Mouse (Mus musculus) liver (tissue): Measurements from ENCODE around the gene Cd44.

Experiments
- DNase-seq: peaks from one replicate; pipeline ENCODE4 v3.0.0-alpha.2; 2020; ENCODE audit warnings: mixed read lengths

Gene Cd44

DNA sequence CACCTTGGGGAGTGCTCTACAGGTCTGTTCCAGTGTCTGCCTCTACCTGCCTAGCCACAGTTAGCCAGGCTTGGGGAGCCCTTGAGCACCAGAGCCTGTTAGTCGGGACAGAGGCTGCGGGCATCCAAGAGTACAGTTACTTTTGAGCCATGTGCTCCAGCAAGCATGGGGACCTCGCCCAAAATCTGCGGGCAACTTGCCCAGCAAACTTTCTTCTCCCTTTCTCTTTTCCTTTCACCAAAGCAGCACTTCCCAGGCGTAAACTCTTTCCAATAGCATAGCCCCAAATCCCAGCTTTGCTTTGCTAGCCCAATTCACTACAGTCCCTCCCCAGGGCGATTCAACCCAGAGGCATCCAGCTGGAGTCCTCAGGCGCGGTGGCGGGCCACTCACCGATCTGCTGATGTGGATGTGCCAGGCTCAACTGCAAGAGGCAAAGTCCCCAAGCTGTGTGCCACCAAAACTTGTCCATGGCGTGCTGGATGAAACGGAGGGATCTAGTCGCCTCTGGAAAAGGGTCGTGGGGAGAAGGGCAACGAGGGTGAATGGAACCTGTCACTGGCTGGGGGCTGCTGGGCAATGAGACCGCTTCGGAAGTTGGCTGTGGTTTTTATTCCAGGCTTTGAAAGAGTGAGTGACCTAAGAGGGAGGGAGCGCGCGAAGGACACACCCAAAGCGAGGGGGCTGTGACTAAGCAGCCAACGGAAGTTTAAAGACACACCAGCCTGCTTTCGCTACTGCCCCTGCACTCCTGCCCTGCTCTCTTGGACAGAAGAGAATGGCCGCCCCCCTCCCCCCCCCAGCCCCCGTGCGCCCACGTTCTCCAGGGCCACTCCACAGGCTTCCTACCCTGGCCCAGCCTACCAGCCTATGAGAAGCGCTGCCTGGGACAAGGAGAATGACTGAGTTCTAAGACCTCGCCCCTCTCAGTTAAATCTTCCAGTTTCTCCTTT lies at the start of gene Cd44:
Gene Cd44 (minus strand): TSS at position 791 of the 953 bp plus-strand sequence.
- DNase-seq = peak; percentile 74

DNA sequence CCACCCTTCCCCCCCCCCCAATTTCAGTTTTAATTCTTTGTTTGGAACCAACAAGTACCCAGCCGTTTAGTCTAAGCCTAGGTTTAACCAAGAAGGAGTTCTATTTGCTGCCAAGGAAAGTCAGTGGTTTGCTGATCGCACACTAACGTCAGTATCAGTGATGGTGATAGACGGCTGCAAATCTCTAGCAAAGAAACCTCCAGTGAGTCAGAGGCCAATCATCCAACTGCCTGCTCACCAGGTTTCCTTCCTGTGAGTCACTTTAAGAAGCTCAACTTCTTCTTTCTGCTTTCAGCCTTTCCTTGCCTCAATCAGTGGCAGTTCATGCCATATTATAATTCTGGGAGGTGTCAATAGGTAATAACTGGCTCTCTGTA lies 47.0 kb upstream of the Cd44 start:
- DNase-seq = no peak

DNA sequence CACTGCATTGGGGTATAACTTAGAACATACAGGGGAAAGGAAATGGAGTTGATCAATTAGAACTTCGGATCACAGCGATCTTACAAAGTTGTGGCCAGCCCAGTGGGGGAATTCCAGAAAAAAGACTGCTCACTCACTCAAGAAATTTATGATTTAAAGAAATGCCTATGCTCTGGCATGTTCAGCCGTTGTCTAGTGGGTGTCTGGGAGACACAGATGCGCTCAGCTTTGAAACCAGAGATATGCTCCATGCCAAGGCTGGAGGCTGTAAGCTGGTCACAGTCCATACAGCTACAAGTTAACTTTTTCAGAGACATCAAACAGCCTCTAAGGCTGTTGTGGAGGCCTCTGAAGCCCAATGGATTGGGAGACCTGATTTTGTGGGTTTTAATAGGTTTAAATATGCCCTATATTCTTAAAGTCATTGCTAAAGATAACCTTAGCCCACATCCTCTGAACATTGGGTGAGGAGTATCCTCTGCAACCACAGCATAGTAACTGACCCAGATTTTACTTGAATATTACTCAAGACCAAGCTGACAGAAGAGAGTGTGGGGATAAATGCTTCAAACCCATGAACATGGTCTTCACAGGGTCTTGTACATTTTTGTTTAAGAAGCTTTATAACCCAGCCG lies 46.5 kb upstream of the Cd44 start:
- DNase-seq = no peak

- no peak for DNase-seq
These were observed 43.6 kb upstream of the Cd44 start for GRCm38 (mm10) chr2:102945111-102945510.

DNA sequence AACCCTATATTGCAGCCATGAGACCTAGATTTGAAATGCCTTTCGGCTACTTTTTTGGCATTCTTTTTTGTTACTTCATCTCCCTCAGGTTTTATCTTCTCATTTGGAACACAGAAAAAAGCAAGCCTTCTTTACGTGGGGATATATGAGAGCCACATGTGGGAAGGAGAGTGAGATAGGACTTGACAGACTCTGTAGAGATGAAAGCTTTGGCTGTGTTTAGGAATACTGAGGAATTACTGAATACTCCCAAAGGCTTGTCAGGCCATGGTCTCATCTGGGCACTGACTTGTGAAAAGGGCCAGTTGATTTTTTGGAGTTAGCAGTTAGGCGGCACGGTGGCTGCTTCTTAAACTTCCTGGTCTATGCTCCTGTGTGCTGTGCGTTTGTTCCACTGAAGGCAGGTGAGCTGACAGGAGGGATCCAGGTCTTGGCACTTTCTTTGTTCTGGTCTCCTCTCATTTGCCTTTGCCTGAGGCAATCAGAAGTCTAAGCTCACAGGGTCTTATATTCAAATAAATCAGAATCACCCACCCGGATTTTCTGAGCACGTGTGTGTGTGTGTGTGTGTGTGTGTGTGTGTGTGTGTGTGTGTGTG lies 43.0 kb upstream of the Cd44 start:
- DNase-seq = no peak

DNA sequence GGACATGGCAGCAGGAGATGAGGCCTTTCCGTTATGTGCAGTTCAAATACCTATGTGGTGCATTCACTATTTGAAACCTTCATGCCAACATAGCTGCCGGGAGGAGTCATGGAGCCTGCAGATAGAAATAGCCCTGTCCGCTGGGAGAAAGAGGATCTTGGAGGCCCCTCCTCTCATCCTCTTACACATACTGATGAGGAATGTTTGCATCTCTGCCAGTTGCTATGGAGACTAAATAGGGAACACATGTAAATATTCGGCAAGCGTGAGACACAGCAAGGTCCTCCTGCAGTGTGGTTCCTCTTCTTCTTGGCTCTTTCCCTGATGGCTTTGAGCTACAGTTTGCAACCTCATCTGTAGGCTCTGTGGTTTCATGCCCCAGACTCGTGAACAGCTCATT lies 42.5 kb upstream of the Cd44 start:
- DNase-seq = peak; percentile 10

- DNase-seq = no peak
These were observed 41.3 kb upstream of the Cd44 start for GRCm38 (mm10) chr2:102942782-102943080.

DNA sequence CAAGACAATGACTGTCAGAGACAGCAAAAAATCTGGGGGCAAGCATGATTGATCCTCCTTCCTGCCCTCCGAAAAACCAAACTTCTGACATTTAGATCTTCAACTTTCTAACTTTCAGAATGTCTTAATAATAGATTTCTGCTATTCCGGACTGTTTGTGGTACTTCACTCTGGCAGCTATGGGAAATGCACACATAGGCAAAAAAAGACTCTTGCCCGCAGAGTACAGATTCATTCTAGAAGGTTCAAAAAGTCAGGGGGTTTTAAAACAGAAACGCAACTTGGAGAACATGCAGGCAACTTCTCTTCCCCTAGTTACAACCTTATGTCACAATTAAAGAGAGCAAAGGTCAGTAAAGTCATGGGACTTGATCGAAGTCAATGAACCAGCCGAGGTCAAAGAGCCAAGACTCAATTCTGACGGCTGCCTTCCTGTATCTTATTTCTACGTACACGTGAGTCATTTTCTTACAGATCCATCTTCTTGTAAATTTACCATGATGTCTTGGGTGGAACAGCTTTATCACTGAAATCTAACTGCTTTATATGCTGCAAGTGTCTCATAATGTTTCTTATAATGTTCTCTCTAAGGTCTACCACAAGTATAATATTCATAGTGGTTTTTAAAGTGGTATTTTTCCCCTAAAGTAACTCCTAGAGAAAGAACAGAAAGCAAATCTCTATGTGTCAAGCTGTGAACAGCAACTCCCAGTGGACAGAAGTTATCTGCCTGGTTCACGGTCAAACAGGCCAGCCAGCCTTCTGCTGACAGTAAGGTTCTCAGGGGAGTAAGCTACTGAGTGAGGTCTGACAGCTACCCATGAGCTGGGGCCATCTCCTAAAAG lies 40.7 kb upstream of the Cd44 start:
- DNase-seq = no peak

- DNase-seq = no peak
These were observed 39.4 kb upstream of the Cd44 start for GRCm38 (mm10) chr2:102940813-102941361.

DNA sequence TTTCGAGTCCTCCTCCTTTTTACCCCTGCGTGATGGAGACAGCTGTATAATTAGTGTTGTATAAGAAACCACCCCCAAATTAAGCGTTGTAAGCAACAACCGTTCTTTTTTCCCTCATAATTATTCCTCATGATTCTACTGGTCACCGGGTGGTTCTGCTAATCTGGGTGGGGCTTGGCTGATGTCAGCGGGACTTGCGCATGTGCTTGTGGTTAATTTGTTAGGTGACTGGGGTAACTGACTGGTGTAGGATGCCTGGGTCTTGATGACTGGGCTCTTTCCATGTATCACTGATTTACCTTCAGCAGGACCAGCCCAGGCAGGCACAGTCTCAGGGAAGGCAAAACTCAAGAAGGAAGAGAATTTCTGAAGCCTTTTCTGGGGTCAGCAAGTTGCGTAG lies 38.7 kb upstream of the Cd44 start:
- no peak for DNase-seq

- no peak for DNase-seq
These were observed 35.4 kb upstream of the Cd44 start for GRCm38 (mm10) chr2:102936886-102937285.

- DNase-seq = no peak
These were observed 33.4 kb upstream of the Cd44 start for GRCm38 (mm10) chr2:102934834-102935233.

- DNase-seq = no peak
These were observed 32.3 kb upstream of the Cd44 start for GRCm38 (mm10) chr2:102933787-102934186.

GRCm38 (mm10) chr2:102933142-102933541 lies 31.7 kb upstream of the Cd44 start:
- DNase-seq = no peak

GRCm38 (mm10) chr2:102932667-102933066 lies 31.2 kb upstream of the Cd44 start:
- DNase-seq = no peak

DNA sequence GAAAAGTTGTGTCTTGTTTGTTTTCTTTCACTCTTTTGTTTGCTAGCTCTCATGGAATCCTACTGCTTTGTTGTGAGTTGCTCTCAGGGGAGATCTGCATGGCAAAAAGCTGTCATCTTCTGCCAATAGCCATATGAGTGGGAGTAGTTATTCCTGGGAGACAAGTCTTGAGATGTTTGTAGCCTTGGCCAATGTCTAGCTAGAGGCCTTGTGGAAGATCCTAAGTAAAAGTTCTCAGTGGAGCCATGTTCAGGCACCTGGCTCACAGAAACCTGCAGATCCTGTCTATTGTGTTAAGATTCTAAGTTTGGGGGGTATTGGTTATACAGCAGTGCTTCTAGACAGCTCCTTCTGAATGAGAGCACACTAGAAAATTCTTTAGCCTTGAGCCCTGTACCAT lies 26.7 kb upstream of the Cd44 start:
- DNase-seq = no peak

DNA sequence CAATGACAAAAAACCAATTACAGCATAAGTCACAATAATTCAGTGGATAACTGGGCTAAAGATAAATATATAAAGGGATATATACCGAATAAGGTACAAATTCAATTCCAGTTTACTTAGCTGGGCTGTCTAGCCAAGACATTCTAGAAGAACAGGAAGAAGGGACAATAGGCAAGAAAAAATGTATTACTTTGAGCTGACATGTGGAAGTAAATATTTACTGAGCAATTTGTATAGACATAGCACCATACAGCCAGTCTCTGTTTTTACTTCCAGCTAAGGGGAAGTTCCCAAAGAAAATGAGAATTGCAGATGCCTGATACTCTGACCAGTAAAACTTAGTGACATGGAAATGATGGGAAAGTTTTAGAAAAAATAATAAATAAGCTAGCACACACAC lies 23.0 kb upstream of the Cd44 start:
- no peak for DNase-seq

GRCm38 (mm10) chr2:102923682-102924081 lies 22.2 kb upstream of the Cd44 start:
- no peak for DNase-seq

DNA sequence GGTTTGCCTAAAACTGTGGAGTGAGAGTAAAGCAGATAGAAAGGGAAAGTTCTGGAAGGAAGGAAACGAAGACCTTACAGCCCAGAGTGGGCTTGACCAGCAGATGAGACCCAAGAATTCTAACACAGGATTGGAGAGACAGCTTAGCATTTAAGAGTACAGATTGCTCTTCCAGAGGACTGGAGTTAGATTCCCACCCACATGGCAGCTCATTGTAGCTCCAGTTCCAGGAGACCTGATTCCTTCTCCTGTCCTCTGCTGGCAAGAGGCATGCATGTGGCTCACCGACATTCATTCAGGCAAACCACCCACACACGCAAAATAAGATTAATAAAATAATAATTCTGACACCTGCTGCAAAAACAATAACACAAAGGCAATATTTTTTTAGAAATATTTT lies 20.6 kb upstream of the Cd44 start:
- DNase-seq = no peak

DNA sequence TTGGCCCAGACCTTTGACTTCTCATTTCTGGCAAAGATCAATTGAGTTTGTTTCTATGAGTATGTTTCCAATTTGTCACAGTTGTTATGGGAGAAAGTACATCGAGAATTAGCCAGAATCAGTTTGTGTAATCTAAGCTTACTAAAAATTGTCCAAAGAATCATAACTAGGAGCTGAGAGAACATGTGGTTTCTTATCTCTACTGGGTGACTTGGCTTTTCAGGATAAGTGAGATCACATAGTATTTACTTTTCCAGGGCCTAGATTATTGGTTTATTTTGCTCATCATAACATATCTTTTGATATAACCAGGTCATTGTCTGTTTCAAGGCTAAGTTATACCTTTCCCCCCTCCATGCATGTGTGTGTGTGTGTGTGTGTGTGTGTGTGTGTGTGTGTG lies 16.8 kb upstream of the Cd44 start:
- DNase-seq = no peak

- DNase-seq = no peak
These were observed 15.1 kb upstream of the Cd44 start for GRCm38 (mm10) chr2:102916596-102916995.

DNA sequence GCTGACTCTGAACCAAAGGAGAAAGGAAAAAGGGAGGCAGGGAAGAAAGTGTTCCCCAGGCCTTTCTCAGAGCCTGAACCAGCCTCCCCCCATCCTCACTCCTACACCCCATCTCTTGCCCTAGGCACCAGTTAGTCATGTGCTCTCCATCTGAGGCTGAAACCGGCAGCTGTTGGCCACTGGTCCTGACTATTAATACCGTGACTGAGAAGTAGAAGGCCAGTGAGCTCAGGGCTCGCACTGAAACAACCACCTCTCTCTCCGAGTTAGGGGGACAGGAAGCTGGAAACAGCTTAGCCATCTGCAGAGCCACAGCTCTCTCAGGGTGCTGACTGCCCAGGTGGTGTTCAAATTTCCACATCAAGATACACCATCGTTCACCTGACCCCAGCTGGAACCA lies 13.2 kb upstream of the Cd44 start:
- no peak for DNase-seq
